Mouse (Mus musculus): ENCODE results near the gene Exph5.

GRCm38 (mm10) chr9:53390136-53390535, 88.7 kb downstream of the Exph5 start:
- TF ChIP-seq CTCF (IDR thresholded peaks at IDR 0.05) (no peak), EP300 (IDR thresholded peaks at IDR 0.05) (no peak)
